Mouse (Mus musculus): Measurements from ENCODE around the gene Usp15.

Usp15 gene

GRCm38 (mm10) chr10:123182391-123182790, 14.4 kb downstream of the Usp15 start:
- in situ Hi-C loops (cut with MseI, MboI) = no loop called here

- in situ Hi-C loops (cut with MseI, MboI) = no loop called here
Observed at GRCm38 (mm10) chr10:123175771-123176170, 21.0 kb downstream of the Usp15 start.

- in situ Hi-C loops (cut with MseI, MboI) = no loop called here
Observed at GRCm38 (mm10) chr10:123170898-123171297, 25.9 kb downstream of the Usp15 start.

- in situ Hi-C loops (cut with MseI, MboI) = no loop called here
Observed at GRCm38 (mm10) chr10:123165542-123165941, 31.3 kb downstream of the Usp15 start.

GRCm38 (mm10) chr10:123160508-123160907, 36.3 kb downstream of the Usp15 start:
- in situ Hi-C loops (cut with MseI, MboI) = no loop called here

- in situ Hi-C loops (cut with MseI, MboI) = no loop called here
Observed at GRCm38 (mm10) chr10:123159316-123159715, 37.5 kb downstream of the Usp15 start.

GRCm38 (mm10) chr10:123156392-123156791, 40.4 kb downstream of the Usp15 start:
- in situ Hi-C loops (cut with MseI, MboI) = no loop called here

- in situ Hi-C loops (cut with MseI, MboI) = no loop called here
Observed at GRCm38 (mm10) chr10:123155764-123156163, 41.0 kb downstream of the Usp15 start.

GRCm38 (mm10) chr10:123153321-123153720, 43.5 kb downstream of the Usp15 start:
- in situ Hi-C loops (cut with MseI, MboI) = no loop called here

- in situ Hi-C loops (cut with MseI, MboI) = no loop called here
Observed at GRCm38 (mm10) chr10:123148025-123148814, 48.6 kb downstream of the Usp15 start.

GRCm38 (mm10) chr10:123147180-123147579, 49.6 kb downstream of the Usp15 start:
- in situ Hi-C loops (cut with MseI, MboI) = no loop called here

GRCm38 (mm10) chr10:123146349-123146748, 50.4 kb downstream of the Usp15 start:
- in situ Hi-C loops (cut with MseI, MboI) = no loop called here

GRCm38 (mm10) chr10:123144256-123144655, 52.5 kb downstream of the Usp15 start:
- in situ Hi-C loops (cut with MseI, MboI) = no loop called here

- in situ Hi-C loops (cut with MseI, MboI) = no loop called here
Observed at GRCm38 (mm10) chr10:123142395-123143050, 54.3 kb downstream of the Usp15 start.

- in situ Hi-C loops (cut with MseI, MboI) = no loop called here
Observed at GRCm38 (mm10) chr10:123135818-123136217, 61.0 kb downstream of the Usp15 start.

GRCm38 (mm10) chr10:123131487-123131886, 65.3 kb downstream of the Usp15 start:
- in situ Hi-C loops (cut with MseI, MboI) = no loop called here

GRCm38 (mm10) chr10:123120666-123121392, 76.0 kb downstream of the Usp15 start:
- in situ Hi-C loops (cut with MseI, MboI) = no loop called here

- in situ Hi-C loops (cut with MseI, MboI) = no loop called here
Observed at GRCm38 (mm10) chr10:123116861-123117260, 79.9 kb downstream of the Usp15 start.

- in situ Hi-C loops (cut with MseI, MboI) = no loop called here
Observed at GRCm38 (mm10) chr10:123113466-123113865, 83.3 kb downstream of the Usp15 start.

- in situ Hi-C loops (cut with MseI, MboI) = no loop called here
Observed at GRCm38 (mm10) chr10:123112787-123113168, 84.0 kb downstream of the Usp15 start.

GRCm38 (mm10) chr10:123112056-123112786, 84.6 kb downstream of the Usp15 start:
- in situ Hi-C loops (cut with MseI, MboI) = no loop called here

- in situ Hi-C loops (cut with MseI, MboI) = no loop called here
Observed at GRCm38 (mm10) chr10:123110548-123110947, 86.2 kb downstream of the Usp15 start.

Measured in mouse trophoblast stem cell (cell line).